Mouse (Mus musculus): Measurements from ENCODE around the gene Otud7b.

DNA sequence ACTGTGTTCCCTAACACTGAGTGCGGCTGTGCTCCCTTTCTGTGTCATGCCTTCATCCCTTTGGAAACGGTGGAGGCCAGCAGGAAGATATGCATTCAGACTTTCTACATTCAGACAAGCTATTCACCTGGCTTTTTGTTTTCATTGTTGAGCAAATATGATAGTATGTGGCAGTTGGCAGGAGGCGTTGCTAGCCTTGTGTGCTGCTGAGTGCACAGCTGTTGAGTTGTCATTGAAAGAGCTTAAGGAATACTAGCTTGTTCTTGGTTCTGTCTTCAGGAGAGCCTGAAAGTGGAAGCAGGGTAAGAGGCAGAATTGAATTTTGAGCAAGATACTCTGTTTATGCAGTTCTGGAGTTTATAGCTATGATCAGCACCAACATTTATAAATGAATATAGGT is 28.2 kb downstream of the Otud7b start:
- TF ChIP-seq CTCF (IDR thresholded peaks at IDR 0.05; ENCODE audit: low read depth), result no peak
- no peak for TF ChIP-seq EP300 (IDR thresholded peaks at IDR 0.05; ENCODE audit: low read depth)
